Mouse (Mus musculus) splenic B cell, adult 2 months (primary cell): ENCODE measurements around the gene Ttf1.
"Not testable (repeated sequence)": the region's sequence is repeated elsewhere in the genome, so short reads cannot be mapped to it uniquely, and the experiment has no call there.

Experiments used
- DNase-seq: peaks from one replicate; pipeline ENCODE4 v3.0.0-alpha.2; 2011; ENCODE audit warnings: low read depth, low spot score
- H3K27me3 ChIP-seq: 2 replicates; pipeline ENCODE4 v1.6.1; 2012; ENCODE audit warnings: mild to moderate bottlenecking, low read length, moderate library complexity, mixed read lengths; ENCODE audit not compliant: control insufficient read depth, poor library complexity, insufficient read depth, severe bottlenecking
- H3K36me3 ChIP-seq: 2 replicates; pipeline ENCODE4 v1.6.1; 2012; ENCODE audit warnings: mild to moderate bottlenecking, low read length, moderate library complexity, mixed read lengths; ENCODE audit not compliant: control insufficient read depth, poor library complexity, insufficient read depth, severe bottlenecking

The Ttf1 gene

GRCm38 (mm10) chr2:29042124-29042523 lies 17.9 kb upstream of the Ttf1 start:
- DNase-seq, result no peak
- H3K36me3 ChIP-seq, result no peaks in the 10 kb centered on the region
- H3K27me3 ChIP-seq, result no peaks in the 10 kb centered on the region

- DNase-seq, result no peak
- Histone ChIP-seq H3K36me3 (no peaks in the 10 kb centered on the region), H3K27me3 (no peaks in the 10 kb centered on the region)
Observed at GRCm38 (mm10) chr2:29046151-29046550, 13.9 kb upstream of the Ttf1 start.

GRCm38 (mm10) chr2:29051932-29052331 lies 8.1 kb upstream of the Ttf1 start:
- peak; percentile 34 for DNase-seq
- H3K27me3 ChIP-seq, result no peaks in the 10 kb centered on the region
- H3K36me3 ChIP-seq, result no peaks in the 10 kb centered on the region

GRCm38 (mm10) chr2:29052943-29053454 lies 7.1 kb upstream of the Ttf1 start:
- no peaks in the 10 kb centered on the region for H3K27me3 ChIP-seq
- DNase-seq, result peak; percentile 79
- no peaks in the 10 kb centered on the region for H3K36me3 ChIP-seq

- H3K27me3 ChIP-seq, result no peaks in the 10 kb centered on the region
- DNase-seq, result peak; percentile 87
- no peaks in the 10 kb centered on the region for H3K36me3 ChIP-seq
Observed at GRCm38 (mm10) chr2:29053802-29054544, 6.1 kb upstream of the Ttf1 start.

- no peaks in the 10 kb centered on the region for H3K36me3 ChIP-seq
- no peaks in the 10 kb centered on the region for H3K27me3 ChIP-seq
- DNase-seq, result no peak
Observed at GRCm38 (mm10) chr2:29054545-29054935, 5.5 kb upstream of the Ttf1 start.

- H3K36me3 ChIP-seq, result no peaks in the 10 kb centered on the region
- peak; percentile 92 for DNase-seq
- no peaks in the 10 kb centered on the region for H3K27me3 ChIP-seq
Observed at GRCm38 (mm10) chr2:29054991-29055390, 5.1 kb upstream of the Ttf1 start, which contains the start of gene Cfap77. Gene Cfap77 (minus strand): TSS chr2:29055066.

GRCm38 (mm10) chr2:29065796-29066195 lies 5.7 kb downstream of the Ttf1 start:
- Histone ChIP-seq H3K36me3 (peaks cover 5% of the 10 kb centered on the region; the same call in 1 of the 2 replicates), H3K27me3 (no peaks in the 10 kb centered on the region)
- no peak for DNase-seq

GRCm38 (mm10) chr2:29066410-29066809 lies 6.3 kb downstream of the Ttf1 start:
- no peak for DNase-seq
- no peaks in the 10 kb centered on the region for H3K27me3 ChIP-seq
- H3K36me3 ChIP-seq, result peaks cover 9% of the 10 kb centered on the region; the same call in 1 of the 2 replicates

- DNase-seq, result no peak
- Histone ChIP-seq H3K27me3 (no peaks in the 10 kb centered on the region), H3K36me3 (peaks cover 22% of the 10 kb centered on the region)
Observed at GRCm38 (mm10) chr2:29074676-29075075, 14.6 kb downstream of the Ttf1 start.

GRCm38 (mm10) chr2:29075331-29076070 lies 15.4 kb downstream of the Ttf1 start:
- Histone ChIP-seq H3K27me3 (no peaks in the 10 kb centered on the region), H3K36me3 (peaks cover 22% of the 10 kb centered on the region)
- DNase-seq, result no peak

GRCm38 (mm10) chr2:29076226-29076625 lies 16.2 kb downstream of the Ttf1 start:
- no peak for DNase-seq
- no peaks in the 10 kb centered on the region for H3K27me3 ChIP-seq
- peaks cover 20% of the 10 kb centered on the region for H3K36me3 ChIP-seq

GRCm38 (mm10) chr2:29081965-29082364 lies 21.9 kb downstream of the Ttf1 start:
- no peaks in the 10 kb centered on the region for H3K27me3 ChIP-seq
- no peak for DNase-seq
- peaks cover 20% of the 10 kb centered on the region for H3K36me3 ChIP-seq

GRCm38 (mm10) chr2:29086026-29086425 lies 26.0 kb downstream of the Ttf1 start:
- DNase-seq, result no peak
- H3K27me3 ChIP-seq, result no peaks in the 10 kb centered on the region
- H3K36me3 ChIP-seq, result peaks cover 22% of the 10 kb centered on the region

- not testable (repeated sequence) for DNase-seq, H3K27me3 ChIP-seq
- H3K36me3 ChIP-seq, result peaks cover 16% of the 10 kb centered on the region
Observed at GRCm38 (mm10) chr2:29089276-29089675, 29.2 kb downstream of the Ttf1 start.
